ENCODE assay signal across 7 mouse cellular contexts in the genomic region with DNA sequence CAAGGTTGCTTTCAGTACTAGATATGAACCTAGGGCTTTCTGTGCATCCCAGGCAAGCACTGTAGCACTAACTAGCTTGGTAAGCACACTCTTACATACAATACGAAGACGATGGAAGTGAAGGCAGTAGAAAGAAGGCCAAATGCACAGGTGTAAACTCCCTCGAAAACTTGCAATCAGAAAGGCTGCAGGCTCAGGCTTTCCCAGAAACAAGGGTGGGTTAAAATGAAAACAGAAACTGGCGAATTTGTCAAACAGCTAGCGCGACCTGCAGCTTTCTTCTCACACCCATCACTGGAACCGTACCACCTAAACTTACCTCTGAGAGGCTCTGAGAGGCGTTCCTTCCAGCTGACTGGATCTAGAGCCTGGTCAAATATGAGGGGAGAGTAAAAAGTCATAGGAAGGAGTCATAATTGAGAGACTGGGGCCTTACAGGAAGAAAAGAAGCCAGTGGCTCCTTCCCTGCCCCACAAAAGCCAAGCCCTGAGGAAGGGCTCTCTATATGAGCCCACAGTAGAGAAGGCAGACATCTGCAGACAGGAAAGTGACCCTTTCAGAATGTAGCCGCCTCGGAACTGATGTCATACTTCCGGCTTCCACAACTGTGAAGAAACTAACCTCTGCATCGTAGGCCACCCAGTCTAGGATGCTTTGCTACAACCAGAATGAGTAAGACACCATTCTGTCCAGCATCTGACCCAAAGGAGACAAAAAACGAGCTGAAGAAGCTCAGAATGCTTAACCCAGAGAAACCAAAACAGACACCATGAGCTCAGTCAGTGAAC. TPM values are rescaled to one million over a fixed set of nuclear protein-coding genes. Genes with fewer than 3 reads are reported as not detected.
DNase-seq lines count a peak whose midpoint lies in the region; ATAC-seq and TF ChIP-seq lines count a peak whose summit lies in the region.

No protein-coding gene starts in this region.

- H3K36me3 ChIP-seq in lung, postnatal 0 days (ENCODE audit: insufficient read depth, low read length) = no peaks in the 10 kb centered on the region

- no peak overlapping the region for H3K9ac ChIP-seq in lung, postnatal 0 days (replicated peaks; ENCODE audit: low read depth)

- no peak overlapping the region for H3K4me3 ChIP-seq in lung, postnatal 0 days (ENCODE audit: low read depth, low read length)

- no peaks in the 10 kb centered on the region for H3K9me3 ChIP-seq in lung, postnatal 0 days (ENCODE audit: low read length)

- peaks cover 11% of the 10 kb centered on the region; the same call in 1 of the 2 replicates for H3K4me1 ChIP-seq in lung, postnatal 0 days (ENCODE audit: insufficient read depth, low read depth, low read length)

- intact Hi-C loops in heart, postnatal 10 days (cut with DNase I) = no loop called here

- peak overlapping the region; percentile 47 for H3K27ac ChIP-seq in lung, postnatal 0 days (ENCODE audit: low read length)

- TF ChIP-seq CTCF in lung, postnatal 0 days (IDR thresholded peaks at IDR 0.05) = no peak

- H3K4me2 ChIP-seq in lung, postnatal 0 days (replicated peaks; ENCODE audit: low read depth, low read length) = 0 out of 2 replicates have a peak overlapping the region, but pooled peaks have one; percentile 1

- no peaks in the 10 kb centered on the region for H3K27me3 ChIP-seq in lung, postnatal 0 days (replicated peaks; ENCODE audit: insufficient read depth, low read length)

- 50% methylated on average over 13 of the region's 13 CpGs for WGBS in lung, postnatal 0 days

- peak; percentile 14 for DNase-seq in NIH3T3 (ENCODE audit: low read depth)
- DNase-seq in heart, postnatal 10 days = peak; percentile 55 to 62
- DNase-seq in lung, postnatal 0 days (ENCODE audit: low spot score) = peak; percentile 57
- no peak for DNase-seq in right cerebral cortex, postnatal 25 days
- no peak for DNase-seq in frontal cortex, postnatal 36 days (ENCODE audit: low spot score in 2 of 2)
- no peak for DNase-seq in cerebellum, postnatal 14 days

- TF ChIP-seq EP300 in lung, postnatal 0 days (IDR thresholded peaks at IDR 0.05) = no peak

- peak; percentile 79 for ATAC-seq in CD4-positive, CD25-positive, alpha-beta regulatory T cell, adult 4 months
- peak; percentile 60 for ATAC-seq in lung, postnatal 0 days

RNA-seq across cellular contexts. Expression of a gene that starts 11.0 kb away (rescaled TPM):
- 10 to 100 TPM; 32.6 to 42.7 TPM for polyA plus RNA-seq in CD4-positive, CD25-positive, alpha-beta regulatory T cell, adult 4 months (2017; shearing (Covaris generic))
- 10 to 100 TPM; 17.0 to 20.1 TPM for total RNA-seq in heart, postnatal 10 days (2021)
- polyA plus RNA-seq in lung, postnatal 0 days (2015; fragmentation: Nextera tagmentation; extraction: Ambion mirVana) = 6.6 and 6.8 TPM in 2 replicates

Comparison
In these comparisons a context has a peak if more than half of its experiments do, and no peak if none do; other contexts are left out.
1. DNase-seq: peak in NIH3T3 (single experiment), heart, postnatal 10 days (2 of 2) and lung, postnatal 0 days (single experiment); none in right cerebral cortex, postnatal 25 days (single experiment), frontal cortex, postnatal 36 days (0 of 2) and cerebellum, postnatal 14 days (0 of 2).